Mouse (Mus musculus) lung, embryonic 15.5 days (tissue): ENCODE measurements around the gene Olfr141. TPM values are rescaled to one million over a fixed set of nuclear protein-coding genes. Genes with fewer than 3 reads are reported as not detected.

Source experiments
- ATAC-seq: fragments of 200-750 bp; cut with Nextera tagmentation; 2 replicates; pipeline ENCODE4 v1.8.0; 2017; ENCODE audit warnings: moderate number of reproducible peaks, borderline replicate concordance; ENCODE audit not compliant: low FRiP score, low TSS enrichment; ENCODE audit errors: extremely low read depth
- H3K27ac ChIP-seq: fragments of 300-500 bp; sonication (generic); 2 replicates; pipeline ENCODE4 v1.5.1; 2015; ENCODE audit warnings: moderate library complexity, mild to moderate bottlenecking, inconsistent platforms
- H3K27me3 ChIP-seq: fragments of 300-500 bp; sonication (generic); 2 replicates; pipeline ENCODE4 v1.6.1; 2015; ENCODE audit warnings: inconsistent platforms
- H3K36me3 ChIP-seq: fragments of 300-500 bp; sonication (generic); 2 replicates; pipeline ENCODE4 v1.6.1; 2015; ENCODE audit warnings: inconsistent platforms
- H3K4me1 ChIP-seq: fragments of 300-500 bp; sonication (generic); 2 replicates; pipeline ENCODE4 v1.6.1; 2015; ENCODE audit warnings: inconsistent platforms
- H3K4me2 ChIP-seq: fragments of 300-500 bp; sonication (generic); 2 replicates; pipeline ENCODE4 v1.6.1; 2015; ENCODE audit warnings: inconsistent platforms, mild to moderate bottlenecking, moderate library complexity
- H3K4me3 ChIP-seq: fragments of 300-500 bp; sonication (generic); 2 replicates; pipeline ENCODE4 v1.5.1; 2015; ENCODE audit warnings: mild to moderate bottlenecking, inconsistent platforms
- H3K9ac ChIP-seq: fragments of 300-500 bp; sonication (generic); 2 replicates; pipeline ENCODE4 v1.6.1; 2015; ENCODE audit warnings: inconsistent platforms
- H3K9me3 ChIP-seq: fragments of 300-500 bp; sonication (generic); 2 replicates; pipeline ENCODE4 v1.6.1; 2016; ENCODE audit warnings: inconsistent platforms
- WGBS: fragments of 180-500 bp; shearing (Covaris S2); methylation state at CpG from one replicate; pipeline ENCODE4 v1.1.7; 2015; 5-methylcytosine and 5-hydroxymethylcytosine counted together
- polyA plus RNA-seq: library from polyadenylated mRNA; unstranded; fragments of >200 nt; fragmentation: Nextera tagmentation; extraction: Ambion mirVana; gene quantifications from 2 replicates; pipeline ENCODE4 v1.2.1, GENCODE M21; 2015

Gene Olfr141
- polyA plus RNA-seq, result not detected in 2 replicates

- H3K4me1 ChIP-seq, result no peaks in the 10 kb centered on the region
- no peaks in the 10 kb centered on the region for H3K36me3 ChIP-seq
- no peak for ATAC-seq
- no peak within 1 kb of the TSS for H3K27ac ChIP-seq
- H3K4me3 ChIP-seq, result no peak within 1 kb of the TSS
- H3K9ac ChIP-seq, result no peak within 1 kb of the TSS
- H3K9me3 ChIP-seq, result no peaks in the 10 kb centered on the region
- no peaks in the 10 kb centered on the region for H3K27me3 ChIP-seq
- H3K4me2 ChIP-seq, result no peak within 1 kb of the TSS
Measured at GRCm38 (mm10) chr2:86809918-86810317, at the start of gene Olfr141. TSS of gene Olfr141 (minus strand) at chr2:86810018.

- Histone ChIP-seq H3K4me2 (no peak within 1 kb of the TSS), H3K27me3 (no peaks in the 10 kb centered on the region), H3K4me1 (no peaks in the 10 kb centered on the region), H3K4me3 (no peak within 1 kb of the TSS), H3K36me3 (no peaks in the 10 kb centered on the region), H3K27ac (no peak within 1 kb of the TSS), H3K9ac (no peak within 1 kb of the TSS), H3K9me3 (no peaks in the 10 kb centered on the region)
- 84% methylated on average over 3 of the region's 3 CpGs for WGBS
- no peak for ATAC-seq
Measured at GRCm38 (mm10) chr2:86851596-86851995, 41.8 kb upstream of the Olfr141 start, which contains the start of gene Olfr1095. TSS of gene Olfr1095 (minus strand) at chr2:86851696.

GRCm38 (mm10) chr2:86824363-86824762, 14.5 kb upstream of the Olfr141 start, which contains the start of gene Olfr1094:
TSS of gene Olfr1094 (plus strand) at chr2:86824663.
- ATAC-seq, result no peak
- H3K36me3 ChIP-seq, result no peaks in the 10 kb centered on the region
- no peak within 1 kb of the TSS for H3K9ac ChIP-seq
- no peaks in the 10 kb centered on the region for H3K4me1 ChIP-seq
- H3K27me3 ChIP-seq, result no peaks in the 10 kb centered on the region
- H3K4me3 ChIP-seq, result no peak within 1 kb of the TSS
- H3K27ac ChIP-seq, result no peak within 1 kb of the TSS
- H3K9me3 ChIP-seq, result no peaks in the 10 kb centered on the region
- H3K4me2 ChIP-seq, result no peak within 1 kb of the TSS

- H3K27me3 ChIP-seq, result no peaks in the 10 kb centered on the region
- no peak within 1 kb of the TSS for H3K4me2 ChIP-seq
- H3K9ac ChIP-seq, result no peak within 1 kb of the TSS
- no peaks in the 10 kb centered on the region for H3K9me3 ChIP-seq
- no peak within 1 kb of the TSS for H3K4me3 ChIP-seq
- no peak for ATAC-seq
- no peaks in the 10 kb centered on the region for H3K36me3 ChIP-seq
- 60% methylated on average over 2 of the region's 2 CpGs for WGBS
- H3K4me1 ChIP-seq, result no peaks in the 10 kb centered on the region
- H3K27ac ChIP-seq, result no peak within 1 kb of the TSS
Measured at GRCm38 (mm10) chr2:86782179-86782578, 27.6 kb downstream of the Olfr141 start, which contains the start of gene Olfr1093. TSS of gene Olfr1093 (plus strand) at chr2:86782479.

- ATAC-seq, result no peak
- no peak overlapping the region for H3K9ac ChIP-seq
- H3K4me2 ChIP-seq, result no peak overlapping the region
- no peak overlapping the region for H3K4me3 ChIP-seq
- H3K4me1 ChIP-seq, result no peaks in the 10 kb centered on the region
- no peaks in the 10 kb centered on the region for H3K27me3 ChIP-seq
- H3K9me3 ChIP-seq, result no peaks in the 10 kb centered on the region
- no peak overlapping the region for H3K27ac ChIP-seq
- 92% methylated on average over 6 of the region's 6 CpGs for WGBS
- H3K36me3 ChIP-seq, result no peaks in the 10 kb centered on the region
Measured at GRCm38 (mm10) chr2:86761050-86761449, 48.8 kb downstream of the Olfr141 start.

- WGBS, result 79% methylated on average over 1 of the region's 1 CpGs
- H3K4me2 ChIP-seq, result no peak within 1 kb of the TSS
- H3K9me3 ChIP-seq, result no peaks in the 10 kb centered on the region
Measured at GRCm38 (mm10) chr2:86758893-86759292, 50.9 kb downstream of the Olfr141 start, which contains the start of gene Olfr1090. TSS of gene Olfr1090 (minus strand) at chr2:86758993.

More at GRCm38 (mm10) chr2:86758893-86759292, 50.9 kb downstream of the Olfr141 start, which contains the start of gene Olfr1090:
- no peaks in the 10 kb centered on the region for H3K4me1 ChIP-seq
- no peaks in the 10 kb centered on the region for H3K27me3 ChIP-seq
- H3K36me3 ChIP-seq, result no peaks in the 10 kb centered on the region
- no peak within 1 kb of the TSS for H3K4me3 ChIP-seq
- no peak for ATAC-seq
- H3K27ac ChIP-seq, result no peak within 1 kb of the TSS
- H3K9ac ChIP-seq, result no peak within 1 kb of the TSS

Other genes with a start within 250 kb of the Olfr141 start
- not detected in 2 replicates for gene Olfr1082, start 211.1 kb downstream of the Olfr141 start, polyA plus RNA-seq
- gene Olfr1084, start 170.3 kb downstream of the Olfr141 start, polyA plus RNA-seq, result not detected in 2 replicates
- not detected in 2 replicates for gene Olfr1085, start 148.0 kb downstream of the Olfr141 start, polyA plus RNA-seq
- gene Olfr1086, start 129.9 kb downstream of the Olfr141 start, polyA plus RNA-seq, result not detected in 2 replicates
- gene Olfr1087, start 111.6 kb downstream of the Olfr141 start, polyA plus RNA-seq, result not detected in 2 replicates
- gene Olfr1089, start 76.3 kb downstream of the Olfr141 start, polyA plus RNA-seq, result not detected in 2 replicates
- not detected in 2 replicates for gene Olfr1090, start 51.0 kb downstream of the Olfr141 start, polyA plus RNA-seq
- not detected in 2 replicates for gene Olfr1093, start 27.5 kb downstream of the Olfr141 start, polyA plus RNA-seq
- not detected in 2 replicates for gene Olfr1094, start 14.6 kb upstream of the Olfr141 start, polyA plus RNA-seq
- gene Olfr1095, start 41.7 kb upstream of the Olfr141 start, polyA plus RNA-seq, result not detected in 2 replicates
- gene Gm13723, start 64.8 kb upstream of the Olfr141 start, polyA plus RNA-seq, result not detected in 2 replicates
- gene Olfr1097, start 82.2 kb upstream of the Olfr141 start, polyA plus RNA-seq, result not detected in 2 replicates
- not detected in 2 replicates for gene Olfr1098, start 114.5 kb upstream of the Olfr141 start, polyA plus RNA-seq
- gene Olfr1099, start 150.7 kb upstream of the Olfr141 start, polyA plus RNA-seq, result not detected in 2 replicates
- not detected in 2 replicates for gene Olfr1100, start 169.9 kb upstream of the Olfr141 start, polyA plus RNA-seq
- not detected in 2 replicates for gene Olfr1101, start 181.2 kb upstream of the Olfr141 start, polyA plus RNA-seq
- gene Olfr1102, start 188.4 kb upstream of the Olfr141 start, polyA plus RNA-seq, result not detected in 2 replicates
- not detected in 2 replicates for gene Olfr1104, start 217.1 kb upstream of the Olfr141 start, polyA plus RNA-seq
- gene Olfr1105, start 226.5 kb upstream of the Olfr141 start, polyA plus RNA-seq, result not detected in 2 replicates
- not detected in 2 replicates for gene Olfr1106, start 242.3 kb upstream of the Olfr141 start, polyA plus RNA-seq